Mouse (Mus musculus) CD4-positive, CD25-positive, alpha-beta regulatory T cell, adult 2 months (primary cell): ENCODE measurements around the gene Rpl11.

Source experiments
- DNase-seq: peaks from one replicate; pipeline ENCODE4 v3.0.0-alpha.2; 2012; ENCODE audit warnings: low read depth, low spot score

The Rpl11 gene

DNA sequence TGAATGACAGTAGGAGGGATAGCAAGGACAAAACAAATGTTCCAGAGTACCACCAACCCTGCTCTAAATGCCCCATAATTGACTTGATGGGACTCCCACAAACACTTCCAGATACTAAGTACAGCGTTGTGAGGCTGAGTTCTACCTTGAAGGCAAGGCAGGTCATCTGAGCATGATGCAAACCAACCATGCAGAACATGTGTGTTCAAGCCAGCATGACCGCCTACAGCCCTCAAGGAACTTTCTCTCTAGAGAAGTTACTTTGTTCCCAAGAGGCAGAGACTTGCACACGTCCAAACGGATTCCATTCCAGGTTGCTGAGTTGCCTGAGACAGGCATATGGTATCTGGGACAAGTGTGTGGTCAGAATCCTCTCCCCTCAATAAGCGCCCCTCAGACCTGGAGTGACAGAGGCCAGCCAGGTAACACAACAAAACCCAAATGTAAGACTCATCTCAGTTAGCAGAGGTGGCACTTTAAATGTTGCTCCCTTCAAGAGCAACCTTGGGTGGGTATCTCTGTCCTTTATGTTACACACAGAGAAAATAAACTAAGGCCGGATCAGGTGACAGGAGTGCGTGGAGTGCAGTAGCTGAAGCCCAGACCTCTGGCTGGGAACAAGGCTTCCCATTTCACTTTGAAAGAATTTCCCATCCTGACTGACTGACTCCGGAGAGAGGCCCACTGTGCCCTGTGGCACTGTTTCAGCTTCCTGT is 25.7 kb downstream of the Rpl11 start:
- no peak for DNase-seq

DNA sequence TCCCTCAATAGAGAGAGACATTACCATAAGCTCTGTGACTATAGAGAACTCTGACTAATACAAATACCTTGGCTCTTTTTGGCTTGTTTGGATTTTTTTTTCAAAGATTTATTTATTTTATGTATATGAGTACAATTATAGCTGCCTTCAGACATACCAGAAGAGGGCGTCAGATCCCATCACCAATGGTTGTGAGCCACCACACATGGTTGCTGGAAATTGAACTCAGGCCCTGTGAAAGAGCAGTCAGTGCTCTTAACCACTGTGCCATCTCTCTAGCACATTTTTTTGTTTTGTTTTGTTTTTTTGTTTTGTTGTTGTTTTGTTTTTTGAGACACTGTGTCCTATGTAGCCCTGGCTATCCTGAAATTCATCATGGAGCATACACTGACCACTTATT is 27.9 kb downstream of the Rpl11 start:
- DNase-seq, result no peak

DNA sequence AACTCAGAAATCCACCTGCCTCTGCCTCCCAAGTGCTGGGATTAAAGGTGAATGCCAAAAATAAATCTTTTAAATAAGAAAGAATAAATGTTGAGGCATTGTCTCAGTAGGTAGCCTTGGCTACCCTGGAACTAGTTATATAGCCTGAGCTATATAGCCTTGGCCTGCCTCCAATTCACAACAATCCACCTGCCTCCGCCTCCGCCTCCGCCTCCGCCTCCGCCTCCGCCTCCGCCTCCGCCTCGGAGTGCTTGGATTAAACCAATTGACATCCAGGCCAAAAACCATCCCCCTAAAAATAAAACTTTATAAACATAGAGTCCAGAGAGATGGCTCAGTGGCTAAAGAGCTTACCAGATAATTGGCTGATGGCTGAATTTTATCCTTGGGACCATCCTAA is 30.3 kb downstream of the Rpl11 start:
- DNase-seq, result no peak

DNA sequence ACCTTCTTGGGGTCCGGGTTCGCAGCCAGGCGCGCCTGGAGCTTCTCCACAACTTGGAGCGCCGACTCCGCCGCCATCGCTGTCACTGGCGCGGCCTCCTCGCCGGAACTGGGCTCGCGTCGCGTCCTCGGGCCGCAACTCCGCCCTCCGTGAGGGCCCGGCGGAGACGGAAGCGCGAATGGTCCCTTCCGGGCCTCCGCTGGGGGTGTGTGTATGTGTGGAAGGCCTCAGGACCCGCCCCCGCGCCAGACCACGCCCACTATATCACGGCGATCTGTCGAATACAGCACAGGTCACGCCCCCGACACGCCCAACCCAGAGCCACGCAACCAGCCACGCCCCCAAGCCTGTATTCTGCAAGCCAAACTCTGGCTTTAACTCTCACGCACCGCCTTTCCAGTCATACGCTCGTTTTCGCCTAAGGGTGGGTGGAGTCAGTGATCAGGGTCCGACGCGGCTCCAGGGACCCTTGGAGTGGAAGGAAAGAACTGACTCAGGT is 31.6 kb downstream of the Rpl11 start, which contains the start of gene Eloa:
Eloa (minus strand) TSS at position 215 of the 499 bp plus-strand sequence.
- DNase-seq, result peak; percentile 100

DNA sequence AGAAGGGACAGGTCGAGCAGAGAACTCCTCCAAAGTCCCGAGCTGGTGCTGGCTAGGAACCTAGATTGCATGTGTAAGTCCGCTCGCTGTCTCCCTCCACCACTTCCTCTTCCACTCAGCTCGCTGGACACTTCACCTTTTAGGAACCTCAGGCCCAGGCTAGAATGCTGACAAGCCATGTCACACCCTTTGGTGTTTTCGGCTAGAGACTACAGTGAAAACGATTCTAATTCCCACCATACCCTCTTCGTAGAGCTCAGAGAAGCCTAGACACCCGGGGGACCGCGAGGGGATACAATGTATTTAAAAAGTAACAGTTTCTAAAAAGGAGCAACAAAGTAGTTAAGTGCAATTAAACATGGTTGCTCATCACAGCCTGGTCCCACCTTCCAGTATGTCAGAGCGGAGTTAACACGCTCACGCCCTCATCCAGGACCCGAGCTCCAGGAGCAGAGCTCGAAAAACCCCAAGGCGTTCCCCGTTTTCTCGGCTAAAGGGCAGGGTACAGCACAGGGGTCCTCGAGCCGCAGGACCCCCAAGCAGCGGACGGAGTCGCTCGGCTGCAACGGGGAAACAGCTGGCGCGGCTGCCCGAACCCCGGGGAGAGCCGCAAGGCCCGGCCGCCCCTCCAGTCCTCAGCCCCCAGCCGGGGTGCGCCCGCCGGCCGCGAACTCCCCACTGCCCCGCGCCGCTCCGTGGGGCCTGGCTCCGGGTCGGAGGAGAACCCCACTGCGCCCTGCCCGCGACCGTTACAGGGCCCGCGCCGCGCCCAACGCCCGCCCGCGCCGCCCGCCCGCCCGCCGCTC is 32.3 kb downstream of the Rpl11 start:
- peak; percentile 17 for DNase-seq

DNA sequence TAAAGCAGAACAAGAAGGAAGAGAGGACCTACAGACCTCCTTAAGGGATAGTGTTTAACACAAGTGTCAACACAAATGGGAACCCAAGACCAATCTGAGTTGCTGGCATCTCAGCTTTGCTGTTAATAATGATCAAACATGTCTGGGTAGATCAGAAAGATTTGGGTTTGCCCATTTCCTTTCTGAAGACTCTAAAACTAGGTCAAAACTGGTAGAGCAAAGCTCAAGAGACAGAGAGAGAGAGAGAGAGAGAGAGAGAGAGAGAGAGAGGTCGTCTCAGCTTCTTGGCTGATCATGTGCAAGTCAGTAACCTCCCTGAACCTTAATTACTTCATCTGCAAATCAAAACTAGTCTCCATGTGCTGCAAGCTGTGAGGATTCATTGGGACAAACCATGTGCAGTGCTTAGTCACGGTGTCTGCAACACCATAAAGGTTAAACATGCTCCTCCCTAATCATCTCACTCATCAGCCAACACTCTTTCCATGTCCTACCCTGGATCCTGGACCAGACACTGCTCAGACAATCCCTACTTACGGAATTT is 37.1 kb downstream of the Rpl11 start:
- DNase-seq, result peak; percentile 49

DNA sequence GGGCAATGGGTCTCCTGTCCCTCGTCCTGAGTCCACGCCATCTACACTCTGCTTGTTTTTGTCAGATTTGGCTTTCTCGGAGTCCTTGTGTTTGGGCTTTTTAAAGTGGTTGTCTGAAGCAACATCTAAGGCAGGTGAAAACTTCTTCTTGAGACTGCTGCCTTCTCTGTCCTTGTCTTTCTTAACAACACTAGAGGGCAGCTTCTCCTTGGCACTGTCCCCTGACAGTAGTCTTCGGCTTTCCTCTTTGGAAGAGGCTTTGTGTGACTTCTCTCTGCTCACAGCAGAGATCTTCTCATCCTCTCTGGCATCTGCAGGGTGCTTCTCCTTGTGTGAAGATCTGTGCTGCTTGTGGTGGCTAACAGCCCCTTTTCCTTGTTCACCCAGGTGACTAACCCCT is 42.6 kb downstream of the Rpl11 start:
- no peak for DNase-seq

DNA sequence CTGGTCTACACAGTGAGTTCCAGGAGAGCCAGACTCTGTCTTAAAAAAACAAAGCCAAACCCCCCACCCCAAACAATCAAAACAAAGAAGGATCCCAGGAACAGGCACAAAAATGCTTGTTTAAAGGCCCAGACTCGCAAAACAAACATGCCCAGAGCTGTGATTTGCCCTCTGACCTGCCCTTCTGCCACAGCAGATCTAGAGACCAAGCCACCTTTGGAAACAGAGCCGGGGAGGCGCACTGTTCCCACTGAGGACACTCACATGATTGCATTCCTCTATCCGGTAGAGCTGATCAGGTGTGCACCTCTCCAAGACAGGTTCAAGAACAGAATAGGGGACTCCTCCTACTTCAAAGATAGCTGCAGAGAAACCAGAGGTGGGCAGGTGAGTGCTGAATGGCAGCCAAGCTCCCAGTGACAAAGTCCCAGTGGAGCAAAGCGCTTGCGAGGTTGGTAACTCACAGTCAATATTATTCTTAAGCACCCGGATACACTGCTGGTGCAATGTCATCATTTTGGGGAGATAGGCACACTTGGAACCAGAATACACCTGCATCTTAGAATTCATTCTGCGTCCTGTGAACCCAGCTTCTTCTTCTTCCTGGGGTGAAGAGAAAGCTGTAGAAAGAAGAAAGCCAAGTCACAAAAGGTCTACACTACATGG is 44.3 kb downstream of the Rpl11 start:
- DNase-seq, result no peak

DNA sequence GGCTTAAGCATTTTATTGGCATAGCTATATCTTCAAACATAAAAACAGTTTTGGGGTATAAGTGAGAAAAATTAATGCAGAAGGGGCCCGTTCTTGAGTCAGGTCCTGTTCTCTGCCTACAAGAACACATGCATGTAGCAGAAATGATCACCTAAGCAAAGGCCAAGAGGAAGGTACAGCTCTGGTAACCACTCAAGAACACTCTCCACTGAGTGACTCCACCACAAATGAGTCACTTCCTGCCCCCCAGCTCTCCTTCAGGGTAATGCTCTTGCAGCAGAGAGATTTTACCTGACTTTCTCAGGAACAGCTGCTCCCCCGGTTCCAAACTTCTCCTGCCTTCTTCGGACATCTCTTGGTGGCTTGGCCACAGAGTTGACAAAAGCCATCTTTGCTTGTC is 46.4 kb downstream of the Rpl11 start:
- DNase-seq, result peak; percentile 54

DNA sequence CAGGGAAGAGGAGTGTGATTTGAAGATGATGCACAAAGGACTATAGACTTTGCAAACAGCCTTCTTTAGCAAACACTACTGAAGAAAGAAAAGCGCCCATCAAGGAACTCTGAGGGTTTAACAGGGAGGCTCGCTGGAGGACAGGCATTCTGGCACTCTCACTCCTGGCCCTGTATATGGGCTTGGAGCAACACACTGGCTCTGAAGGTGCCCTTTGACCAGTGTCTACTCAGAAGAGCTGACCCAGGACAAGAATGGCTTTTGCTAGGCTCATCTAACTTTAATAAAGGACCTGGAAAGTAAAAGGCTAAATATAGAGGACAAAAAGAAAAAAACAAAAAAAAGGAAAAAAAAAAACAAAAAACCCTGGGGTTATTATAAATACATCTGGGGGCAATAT is 48.3 kb downstream of the Rpl11 start:
- DNase-seq, result no peak

DNA sequence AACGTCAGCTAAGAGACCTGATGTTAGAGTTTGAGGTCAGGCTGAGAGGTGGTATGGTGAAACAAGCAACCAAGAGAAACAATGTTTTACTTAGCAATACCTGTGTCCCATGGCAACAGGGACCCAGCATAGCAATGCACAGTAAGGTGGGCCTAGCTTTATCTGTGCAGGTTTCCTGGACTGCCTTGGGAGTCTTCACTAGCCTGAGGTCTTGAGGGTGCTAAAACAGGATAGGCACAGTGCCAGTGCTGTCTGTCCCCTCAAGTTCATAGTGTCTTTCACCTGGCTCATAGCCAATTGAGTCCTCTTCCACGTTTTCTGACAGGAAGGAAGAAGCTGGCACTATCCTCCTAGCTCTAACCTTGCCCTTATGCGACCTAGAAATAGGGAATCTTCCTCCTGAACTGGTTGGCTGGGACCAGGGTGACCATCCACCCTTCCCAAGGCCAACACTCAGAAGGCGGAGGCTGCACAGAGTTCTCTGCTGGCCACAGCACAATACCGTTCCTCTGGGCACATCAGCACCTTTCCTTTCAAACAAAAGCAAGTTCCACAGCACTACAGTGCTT is 49.0 kb downstream of the Rpl11 start:
- DNase-seq, result no peak

DNA sequence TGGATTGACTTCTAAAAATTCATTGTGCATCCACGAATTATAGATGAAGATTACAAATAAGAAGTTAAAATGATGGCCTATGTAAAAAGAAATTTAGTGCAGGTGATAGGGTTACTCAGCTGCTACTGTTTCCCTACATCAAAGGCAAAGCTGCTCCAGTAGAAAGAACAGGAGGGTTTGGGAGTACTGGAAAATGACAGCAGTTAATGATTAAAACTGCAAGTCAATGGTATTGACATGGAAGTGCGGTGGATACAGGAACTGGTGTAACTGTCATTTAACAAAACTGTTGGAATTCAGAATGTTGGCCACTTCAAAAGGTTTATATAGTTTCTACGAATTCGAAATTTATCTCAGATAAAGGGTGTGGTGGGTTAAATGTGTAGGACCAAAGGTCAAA is 58.1 kb downstream of the Rpl11 start:
- no peak for DNase-seq

DNA sequence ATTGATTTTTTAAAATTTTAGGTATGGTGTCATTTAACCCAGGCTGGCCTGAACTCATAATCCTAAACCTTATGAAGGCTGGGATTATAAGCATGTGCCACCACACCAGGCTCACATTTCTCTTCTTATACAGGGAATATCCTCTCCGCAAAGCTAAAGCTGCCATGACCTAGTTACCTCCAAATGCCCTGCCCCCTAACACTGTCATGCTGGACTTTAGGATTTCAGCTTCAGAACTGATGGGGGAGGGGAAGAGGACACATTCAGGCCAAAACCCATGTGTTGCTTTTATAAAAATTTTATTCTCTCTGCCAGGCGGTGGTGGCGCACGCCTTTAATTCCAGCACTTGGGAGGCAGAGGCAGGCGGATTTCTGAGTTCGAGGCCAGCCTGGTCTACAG is 59.3 kb downstream of the Rpl11 start:
- DNase-seq, result no peak

DNA sequence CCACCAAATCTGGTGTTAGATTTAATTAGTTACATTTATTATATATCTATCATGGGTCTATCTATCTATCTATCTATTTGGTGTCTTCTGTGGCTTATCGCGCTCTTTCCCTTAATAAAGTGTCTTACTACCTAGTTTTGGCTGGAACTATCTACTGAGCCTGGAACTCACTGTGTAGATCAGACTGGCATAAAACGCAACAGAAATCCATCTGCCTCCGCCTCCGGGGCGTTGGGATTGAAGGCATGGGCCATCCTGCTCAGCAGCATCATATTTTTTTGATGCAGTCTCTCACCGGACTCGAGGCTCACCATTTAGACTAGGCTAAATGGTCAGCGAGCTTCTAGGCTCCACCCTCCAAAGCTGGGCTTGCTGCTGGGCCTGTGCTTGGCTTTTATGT is 65.5 kb downstream of the Rpl11 start:
- no peak for DNase-seq

DNA sequence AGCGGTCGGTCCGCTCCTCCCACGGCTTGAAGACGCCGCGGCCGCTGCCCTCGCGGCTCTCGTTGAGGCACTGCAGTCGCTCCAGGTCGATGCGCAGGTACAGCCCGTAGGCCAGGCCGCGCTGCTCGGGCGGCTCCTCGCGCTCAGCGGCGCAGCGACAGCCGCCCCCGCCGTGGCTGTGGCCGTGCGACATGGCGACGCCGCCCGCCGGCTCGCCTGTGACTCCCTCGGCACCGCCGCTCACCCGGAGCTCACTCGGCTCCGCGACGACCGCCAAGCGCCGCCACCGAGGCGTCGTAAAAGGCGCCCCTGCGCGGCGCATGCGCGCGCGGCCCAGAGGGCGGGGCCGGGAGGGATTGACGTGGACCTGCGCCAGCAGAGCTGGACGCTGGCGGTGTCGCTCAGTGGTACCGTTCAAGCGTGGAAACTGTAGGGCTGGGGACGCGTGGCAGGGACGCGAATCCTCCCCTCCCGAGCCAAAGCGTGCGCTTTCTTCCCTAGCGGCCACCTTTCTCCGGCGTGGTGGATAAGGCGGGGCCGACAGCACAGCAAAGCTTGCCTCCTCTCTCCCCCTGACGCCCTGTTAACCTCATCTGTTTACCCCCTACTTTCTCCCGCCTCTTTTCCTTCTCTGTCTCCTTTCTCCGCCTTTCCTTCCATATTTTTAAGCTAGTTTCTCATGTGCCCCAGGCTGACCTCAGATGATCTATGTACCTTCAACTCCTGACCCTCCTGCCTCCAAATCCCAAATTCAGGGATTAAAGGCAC is 66.1 kb downstream of the Rpl11 start, which contains the start of gene Pithd1:
Pithd1 (minus strand) TSS at position 322 of the 768 bp plus-strand sequence.
- peak; percentile 98 for DNase-seq

DNA sequence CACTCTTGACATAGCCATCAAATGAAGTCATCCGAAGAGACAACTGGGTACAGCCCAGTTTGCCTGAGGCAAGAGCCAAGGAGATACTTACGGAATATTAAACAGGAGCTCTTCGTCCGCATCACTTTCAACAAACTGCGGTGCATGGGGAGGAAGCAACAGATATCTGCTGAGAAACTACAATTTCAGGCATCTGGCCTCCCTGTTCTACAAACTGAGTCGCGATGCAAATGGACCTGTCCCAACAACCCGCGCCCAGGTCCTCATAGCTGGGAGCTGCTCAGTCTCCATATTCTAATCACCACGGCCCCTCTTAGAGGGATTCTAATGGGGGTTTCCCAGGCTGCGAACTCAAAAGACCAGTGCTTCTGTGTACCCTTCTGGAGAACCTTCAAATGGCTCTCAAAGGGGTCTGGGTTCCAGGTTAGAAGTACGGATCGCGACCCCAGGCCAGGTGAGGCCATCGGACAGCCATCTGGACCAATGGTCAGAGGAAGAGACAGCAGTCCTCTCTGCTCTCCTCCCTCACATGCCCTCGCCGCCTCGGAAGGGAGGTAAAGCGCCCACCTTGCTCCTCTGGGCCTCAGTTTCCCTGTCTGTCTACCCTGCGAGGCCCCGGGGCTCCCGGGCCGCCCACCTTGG is 66.8 kb downstream of the Rpl11 start:
- DNase-seq, result no peak

DNA sequence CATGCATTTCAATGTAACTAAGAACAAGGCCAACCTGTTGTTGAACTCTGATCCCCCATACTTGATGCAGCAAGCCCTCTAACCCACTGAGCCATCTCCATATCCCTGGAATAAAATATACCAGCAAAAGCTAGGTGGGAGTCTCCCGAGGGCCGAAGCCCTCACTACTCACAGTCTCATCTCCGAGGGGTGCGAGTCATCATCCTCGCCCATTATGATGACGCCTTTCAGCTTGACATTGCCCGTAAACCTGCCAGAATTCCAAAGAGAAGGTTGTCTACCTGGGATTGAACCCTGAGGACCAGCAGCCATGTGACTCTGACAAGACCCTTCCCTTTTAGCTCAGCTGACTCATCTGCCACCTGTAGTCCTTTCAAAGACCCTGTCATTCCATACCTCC is 67.5 kb downstream of the Rpl11 start:
- no peak for DNase-seq

DNA sequence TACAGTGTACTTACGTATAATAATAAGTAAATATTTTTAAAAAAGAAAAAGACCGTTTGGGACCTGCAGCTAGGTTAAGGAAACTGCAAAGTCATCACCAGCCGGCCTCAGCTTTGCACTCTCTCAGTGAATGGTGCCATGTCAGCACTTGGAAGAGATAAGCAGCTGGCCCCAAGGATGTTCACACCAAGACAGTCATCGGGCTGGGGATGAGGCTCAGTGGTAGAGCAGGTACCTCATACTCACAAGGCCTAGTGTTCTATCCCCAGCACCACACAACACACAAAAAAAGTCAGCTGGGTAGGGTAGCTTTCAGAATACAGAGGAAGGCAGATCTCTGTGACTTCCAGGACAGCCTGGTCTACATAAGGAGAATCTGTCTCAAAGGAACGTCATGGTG is 68.0 kb downstream of the Rpl11 start:
- no peak for DNase-seq

DNA sequence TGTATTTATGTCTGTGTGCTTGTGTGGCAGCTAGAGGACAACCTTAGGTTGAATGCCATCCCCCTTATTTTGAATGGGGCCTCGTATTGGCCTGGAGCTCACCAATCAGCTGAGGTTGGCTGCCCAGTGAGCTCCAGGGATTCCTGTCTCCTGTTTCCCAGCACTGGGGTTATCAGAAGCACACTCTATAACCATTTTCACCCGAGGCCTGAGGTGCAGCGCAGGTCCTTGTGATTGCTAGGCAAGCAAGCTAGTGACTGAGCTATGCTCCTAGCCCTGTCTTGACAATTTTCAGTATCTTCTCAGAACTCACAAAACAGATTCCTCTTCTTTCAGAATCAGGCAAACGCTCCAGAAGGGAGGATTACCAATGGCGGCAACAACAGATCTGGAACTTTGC is 68.7 kb downstream of the Rpl11 start:
- no peak for DNase-seq

DNA sequence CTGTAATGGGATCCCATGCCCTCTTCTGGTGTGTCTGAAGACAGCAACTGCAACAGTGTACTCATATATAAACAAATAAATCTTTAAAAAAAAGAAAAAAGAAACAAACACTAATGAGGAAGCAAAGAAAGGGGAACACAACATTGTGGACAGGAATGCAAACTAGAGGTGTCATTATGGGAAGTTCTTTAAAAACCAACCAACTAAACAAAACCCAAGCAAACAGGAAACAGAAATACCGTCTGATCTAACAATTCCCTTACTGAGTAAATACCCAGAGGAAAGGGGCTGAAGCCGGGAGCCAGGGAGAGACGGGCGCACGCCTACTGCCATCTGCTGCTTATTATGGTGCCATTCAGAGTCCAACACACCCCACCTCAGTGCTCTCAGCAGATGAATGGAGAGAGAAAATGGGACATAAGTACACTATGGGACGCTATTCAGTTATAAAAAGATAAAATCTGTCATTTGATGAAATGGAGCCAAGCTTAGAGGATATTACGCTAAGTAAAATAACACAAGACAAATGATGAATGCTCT is 71.6 kb downstream of the Rpl11 start:
- DNase-seq, result no peak
